Mouse (Mus musculus) CH12.LX (cell line): ENCODE measurements at regions not wholly inside any gene's neighbourhood (a gene's known extent, or its start where the extent isn't known, plus 50 kb on each side); places are given as distances from the start of the nearest gene placed in this dataset.

Experiments used
- DNase-seq: peaks from one replicate; pipeline ENCODE4 v3.0.0-alpha.2; 2013; ENCODE audit errors: extremely low read depth
- H3K27ac ChIP-seq: 2 replicates; pipeline ENCODE4 v1.5.1; 2012; ENCODE audit warnings: low read depth, mild to moderate bottlenecking, control low read depth, moderate library complexity; ENCODE audit not compliant: insufficient read depth
- H3K27me3 ChIP-seq: replicated peaks from 2 replicates; pipeline ENCODE3; 2012; ENCODE audit warnings: inconsistent platforms
- H3K36me3 ChIP-seq, 2 experiments: replicated peaks in 1 of 2; 2 replicates each; pipeline versions ENCODE3 to v1.6.1; 2012; ENCODE audit warnings: inconsistent platforms in 1 of 2, low read length in 1 of 2, mild to moderate bottlenecking in 1 of 2, mixed read lengths in 1 of 2, moderate library complexity in 1 of 2; ENCODE audit not compliant: control insufficient read depth in 1 of 2, insufficient read depth in 1 of 2
- H3K4me1 ChIP-seq, 2 experiments: 2 replicates each; pipeline ENCODE4 v1.6.1; 2012; ENCODE audit warnings: inconsistent platforms in 1 of 2, moderate library complexity in 1 of 2; ENCODE audit not compliant: insufficient read depth in 2 of 2, control insufficient read depth in 1 of 2
- H3K4me2 ChIP-seq: 2 replicates; pipeline ENCODE4 v1.6.1; 2012; ENCODE audit warnings: low read depth, mild to moderate bottlenecking, control low read depth; ENCODE audit not compliant: poor library complexity, insufficient read depth, severe bottlenecking
- H3K4me3 ChIP-seq, 3 experiments: fragments of 150-350 bp in 1 of 3; sonication (generic) in 1 of 3; replicated peaks in 1 of 3; 2 replicates each; pipeline versions ENCODE3 to v1.5.1; 2011 to 2012; ENCODE audit warnings: low read depth in 2 of 3, low read length in 2 of 3, mild to moderate bottlenecking in 2 of 3, moderate library complexity in 2 of 3, control low read depth in 1 of 3, improper control_type of control experiment in 1 of 3, inconsistent platforms in 1 of 3, mixed read lengths in 1 of 3; ENCODE audit not compliant: poor library complexity in 1 of 3
- H3K79me2 ChIP-seq: replicated peaks from 2 replicates; pipeline ENCODE4 v1.6.1; 2012; ENCODE audit warnings: mild to moderate bottlenecking, moderate library complexity; ENCODE audit not compliant: control insufficient read depth, poor library complexity, insufficient read depth, severe bottlenecking; ENCODE audit errors: extremely low read depth
- H3K9ac ChIP-seq: 2 replicates; pipeline ENCODE4 v1.6.1; 2012; ENCODE audit warnings: low read depth, mild to moderate bottlenecking, control low read depth, moderate library complexity; ENCODE audit not compliant: insufficient read depth
- H3K9me3 ChIP-seq: replicated peaks from 2 replicates; pipeline ENCODE3; 2012; ENCODE audit warnings: low read length, inconsistent platforms, mixed read lengths
- BHLHE40 ChIP-seq: IDR thresholded peaks from 2 replicates; pipeline ENCODE4 v1.6.1; 2011; ENCODE audit warnings: mild to moderate bottlenecking, low read depth, low read length, improper control_type of control experiment
- CTCF ChIP-seq, 2 experiments: IDR thresholded peaks in 1 of 2; conservative IDR thresholded peaks in 1 of 2; 2 replicates each; pipeline ENCODE4 v1.5.1; 2011 to 2012; ENCODE audit warnings: low read depth in 2 of 2, low read length in 2 of 2, improper control_type of control experiment in 1 of 2, inconsistent platforms in 1 of 2, mild to moderate bottlenecking in 1 of 2, moderate library complexity in 1 of 2
- ELF1 ChIP-seq: IDR thresholded peaks from 2 replicates; pipeline ENCODE4 v1.6.1; 2014; ENCODE audit warnings: low read depth, mild to moderate bottlenecking, inconsistent platforms, low read length, improper control_type of control experiment
- ETS1 ChIP-seq: conservative IDR thresholded peaks from 2 replicates; pipeline ENCODE4 v1.6.1; 2012; ENCODE audit warnings: low read depth, mild to moderate bottlenecking, inconsistent platforms, low read length, improper control_type of control experiment, moderate library complexity
- GABPA ChIP-seq: IDR thresholded peaks from 2 replicates; pipeline ENCODE4 v1.6.1; 2012; ENCODE audit warnings: low read depth, low read length, improper control_type of control experiment, inconsistent platforms; ENCODE audit not compliant: insufficient replicate concordance
- HCFC1 ChIP-seq: IDR thresholded peaks from 2 replicates; pipeline ENCODE4 v1.6.1; 2012; ENCODE audit warnings: low read depth, mild to moderate bottlenecking, inconsistent platforms, low read length, improper control_type of control experiment
- IRF4 ChIP-seq: IDR thresholded peaks from 2 replicates; pipeline ENCODE4 v1.6.1; 2014; ENCODE audit warnings: low read depth, mild to moderate bottlenecking, inconsistent platforms, low read length, improper control_type of control experiment
- JUN ChIP-seq: IDR thresholded peaks from 2 replicates; pipeline ENCODE4 v1.6.1; 2011; ENCODE audit warnings: low read depth, mild to moderate bottlenecking, low read length, improper control_type of control experiment, moderate library complexity; ENCODE audit not compliant: insufficient read depth
- JUND ChIP-seq: conservative IDR thresholded peaks from 2 replicates; pipeline ENCODE4 v1.6.1; 2011; ENCODE audit warnings: low read depth, low read length, improper control_type of control experiment
- MAFK ChIP-seq: IDR thresholded peaks from 2 replicates; pipeline ENCODE4 v1.6.1; 2011; ENCODE audit warnings: low read length, improper control_type of control experiment; ENCODE audit not compliant: insufficient replicate concordance
- MAX ChIP-seq: IDR thresholded peaks from 2 replicates; pipeline ENCODE4 v1.6.1; 2011; ENCODE audit warnings: low read length, improper control_type of control experiment
- MEF2A ChIP-seq: IDR thresholded peaks from 2 replicates; pipeline ENCODE4 v1.6.1; 2014; ENCODE audit warnings: low read depth, mild to moderate bottlenecking, inconsistent platforms, low read length, improper control_type of control experiment, borderline replicate concordance
- MXI1 ChIP-seq: IDR thresholded peaks from 2 replicates; pipeline ENCODE4 v1.6.1; 2011; ENCODE audit warnings: mild to moderate bottlenecking, low read depth, low read length, improper control_type of control experiment
- MYC ChIP-seq: IDR thresholded peaks from 2 replicates; pipeline ENCODE4 v1.6.1; 2011; ENCODE audit warnings: low read depth, mild to moderate bottlenecking, improper control_type of control experiment, low read length
- NELFE ChIP-seq: IDR thresholded peaks from 2 replicates; pipeline ENCODE4 v1.6.1; 2011; ENCODE audit warnings: low read depth, low read length, improper control_type of control experiment
- NRF1 ChIP-seq: IDR thresholded peaks from 2 replicates; pipeline ENCODE4 v1.6.1; 2014; ENCODE audit warnings: low read depth, mild to moderate bottlenecking, inconsistent platforms, low read length, improper control_type of control experiment, moderate library complexity
- POLR2A ChIP-seq: IDR thresholded peaks from 2 replicates; pipeline ENCODE4 v1.6.1; 2011; ENCODE audit warnings: low read depth, mild to moderate bottlenecking, improper control_type of control experiment, low read length
- POLR2AphosphoS2 ChIP-seq: IDR thresholded peaks from 2 replicates; pipeline ENCODE4 v1.6.1; 2011; ENCODE audit warnings: low read depth, low read length, improper control_type of control experiment
- RAD21 ChIP-seq: IDR thresholded peaks from 2 replicates; pipeline ENCODE4 v1.6.1; 2011; ENCODE audit warnings: low read depth, mild to moderate bottlenecking, low read length, improper control_type of control experiment, moderate library complexity
- RCOR1 ChIP-seq: conservative IDR thresholded peaks from 2 replicates; pipeline ENCODE4 v1.6.1; 2012; ENCODE audit warnings: low read depth, mild to moderate bottlenecking, inconsistent platforms, low read length, improper control_type of control experiment
- SMC3 ChIP-seq: IDR thresholded peaks from 2 replicates; pipeline ENCODE4 v1.6.1; 2011; ENCODE audit warnings: low read depth, low read length, improper control_type of control experiment
- TBP ChIP-seq: conservative IDR thresholded peaks from 2 replicates; pipeline ENCODE4 v1.6.1; 2011; ENCODE audit warnings: low read depth, low read length, improper control_type of control experiment
- USF2 ChIP-seq: conservative IDR thresholded peaks from 2 replicates; pipeline ENCODE4 v1.6.1; 2011; ENCODE audit warnings: low read depth, low read length, improper control_type of control experiment
- ZKSCAN1 ChIP-seq: IDR thresholded peaks from 2 replicates; pipeline ENCODE4 v1.6.1; 2012; ENCODE audit warnings: low read depth, inconsistent platforms, low read length, improper control_type of control experiment, borderline replicate concordance
- ZNF384 ChIP-seq: IDR thresholded peaks from 2 replicates; pipeline ENCODE4 v1.6.1; 2012; ENCODE audit warnings: low read depth, low read length, improper control_type of control experiment, inconsistent platforms
- dilution Hi-C: fragments of 300-500 bp; cut with MboI; formaldehyde crosslinking; loops from 2 replicates; pipeline ENCODE4 v1.14.3; 2020; ENCODE audit warnings: low sequenced_read_pairs; ENCODE audit not compliant: extremely low pct_unique_long_range_greater_than_20kb, extremely low pct_ligation_motif_present
- in situ Hi-C: fragments of 300-500 bp; cut with MboI; formaldehyde crosslinking; loops from 3 replicates; pipeline ENCODE4 v1.14.3; 2019; ENCODE audit warnings: low sequenced_read_pairs, low pct_ligation_motif_present, low pct_unique_long_range_greater_than_20kb, mixed read lengths

DNA sequence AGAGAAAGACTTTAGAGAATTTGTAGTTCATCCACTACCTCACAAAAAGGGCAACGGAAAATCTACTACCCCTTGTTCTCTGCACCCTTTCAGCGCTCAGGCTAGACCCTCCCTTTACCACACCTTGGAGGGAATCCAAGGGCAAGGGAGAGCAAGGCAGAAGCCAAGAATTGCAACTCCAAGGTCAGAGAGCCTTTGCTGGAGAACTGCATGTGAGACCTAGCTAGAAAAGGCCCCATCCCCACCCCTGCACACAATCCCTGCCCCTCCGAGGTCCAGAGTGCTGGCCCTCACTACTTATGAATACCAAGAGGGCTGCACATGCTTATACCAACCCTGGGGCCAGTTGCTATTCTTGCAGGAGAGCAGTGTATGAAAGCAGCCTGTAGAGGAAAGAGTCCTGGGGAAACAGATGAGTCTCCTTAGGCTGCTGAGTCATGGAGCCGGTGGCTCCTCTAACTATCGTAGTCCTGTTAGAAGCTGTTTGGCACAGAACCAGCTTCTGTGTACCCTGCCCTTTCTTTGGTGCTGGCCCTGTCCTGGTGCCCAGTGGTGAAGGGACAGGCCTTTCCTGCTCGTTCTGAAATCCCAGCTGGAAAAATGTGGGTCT lies 577.5 kb upstream of the Mki67 start:
- in situ Hi-C loops (no loop called here), dilution Hi-C loops (no loop called here)
- H3K27ac ChIP-seq: no peak overlapping the region
- no peak for DNase-seq
- no peak overlapping the region for H3K4me2 ChIP-seq
- H3K27me3 ChIP-seq: peaks cover 72% of the 10 kb centered on the region
- no peak overlapping the region for H3K4me3 ChIP-seq
- H3K9ac ChIP-seq: no peak overlapping the region
- TF ChIP-seq JUND (no peak), POLR2AphosphoS2 (no peak), BHLHE40 (no peak), MAFK (no peak), MYC (no peak), TBP (no peak), ELF1 (no peak), POLR2A (no peak)
- no peaks in the 10 kb centered on the region for H3K9me3 ChIP-seq
- no peaks in the 10 kb centered on the region for H3K79me2 ChIP-seq
- no peaks in the 10 kb centered on the region for H3K36me3 ChIP-seq
- no peaks in the 10 kb centered on the region for H3K4me1 ChIP-seq

DNA sequence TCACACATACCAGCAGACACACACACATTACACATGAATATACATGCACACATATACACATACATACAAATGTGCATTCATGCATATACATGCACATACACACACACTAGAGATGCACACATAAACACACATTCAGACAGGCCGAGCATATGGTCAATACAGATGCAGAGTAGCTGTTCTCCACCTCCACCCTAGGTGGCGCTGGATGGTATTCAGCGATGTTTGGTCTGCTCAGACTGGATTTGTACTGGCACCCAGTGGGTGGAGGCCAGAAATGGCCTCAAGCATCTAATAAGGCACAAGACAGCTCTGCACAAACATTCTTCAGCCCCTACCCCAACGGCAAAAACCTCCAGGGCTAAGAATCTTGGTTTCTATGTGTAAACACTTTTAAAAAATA lies 578.3 kb upstream of the Mki67 start:
- H3K4me2 ChIP-seq: no peak overlapping the region
- H3K27ac ChIP-seq: no peak overlapping the region
- peaks cover 71% of the 10 kb centered on the region for H3K27me3 ChIP-seq
- no peak for TF ChIP-seq MAFK
- no peak for TF ChIP-seq HCFC1
- peak; percentile 64 to 97 for TF ChIP-seq CTCF (conservative IDR thresholded peaks at IDR 0.05 in 1 of 2, IDR thresholded peaks at IDR 0.05 in 1 of 2; ENCODE audit: low read depth in 2 of 2, low read length in 2 of 2)
- TF ChIP-seq JUN: no peak
- no peak for TF ChIP-seq MEF2A
- TF ChIP-seq USF2: no peak
- peak; percentile 61 for TF ChIP-seq SMC3
- no peak for TF ChIP-seq GABPA
- no peak for TF ChIP-seq MYC
- no peak for TF ChIP-seq TBP
- no peak for TF ChIP-seq MXI1
- TF ChIP-seq IRF4: no peak
- TF ChIP-seq MAX: no peak
- TF ChIP-seq RAD21: peak; percentile 55
- no peak for TF ChIP-seq NELFE
- no peak for TF ChIP-seq BHLHE40
- no peak for TF ChIP-seq ETS1
- TF ChIP-seq JUND: no peak
- TF ChIP-seq NRF1: no peak
- TF ChIP-seq ZNF384: no peak
- TF ChIP-seq RCOR1: no peak
- no peak for TF ChIP-seq ZKSCAN1
- TF ChIP-seq, all 38 proteins: peak for 3
- Histone ChIP-seq H3K9me3 (no peaks in the 10 kb centered on the region), H3K36me3 (no peaks in the 10 kb centered on the region), H3K9ac (no peak overlapping the region), H3K4me3 (no peak overlapping the region), H3K4me1 (no peaks in the 10 kb centered on the region), H3K79me2 (no peaks in the 10 kb centered on the region)
- dilution Hi-C loops (no loop called here), in situ Hi-C loops (no loop called here)
- DNase-seq: peak; percentile 30
